Mouse (Mus musculus) layer of hippocampus, adult 9-10 months (tissue): ENCODE measurements at regions not wholly inside any gene's neighbourhood (a gene's known extent, or its start where the extent isn't known, plus 50 kb on each side); places are given as distances from the start of the nearest gene placed in this dataset.

Source experiments
- DNase-seq: peaks from one replicate; pipeline ENCODE4 v3.0.0; 2022; ENCODE audit warnings: low spot score

GRCm38 (mm10) chr3:56427201-56427600, 243.7 kb upstream of the Nbea start:
- DNase-seq = no peak

- DNase-seq = no peak
Observed at GRCm38 (mm10) chr3:56397851-56398496, 214.5 kb upstream of the Nbea start.

- no peak for DNase-seq
Observed at GRCm38 (mm10) chr3:56393134-56393533, 209.6 kb upstream of the Nbea start.

DNA sequence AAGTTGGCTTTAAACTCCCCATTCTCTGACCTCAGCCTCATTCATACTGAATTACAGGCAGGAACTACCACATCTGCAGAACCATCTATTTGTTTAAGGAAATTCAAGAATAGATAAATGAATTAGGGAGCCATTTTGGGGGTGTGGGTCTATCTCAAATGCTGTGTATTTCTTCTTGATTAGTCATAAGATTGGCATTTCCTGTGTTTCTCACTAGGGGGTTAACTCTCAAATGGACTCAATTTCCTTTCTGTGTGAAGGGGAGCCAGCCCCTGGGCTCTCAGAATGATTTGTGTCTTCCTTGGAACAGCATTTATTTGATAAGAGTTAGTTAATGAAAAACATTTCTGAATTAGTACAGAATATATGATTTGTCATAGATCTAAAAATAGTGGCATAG, 196.8 kb upstream of the Nbea start:
- DNase-seq = no peak

DNA sequence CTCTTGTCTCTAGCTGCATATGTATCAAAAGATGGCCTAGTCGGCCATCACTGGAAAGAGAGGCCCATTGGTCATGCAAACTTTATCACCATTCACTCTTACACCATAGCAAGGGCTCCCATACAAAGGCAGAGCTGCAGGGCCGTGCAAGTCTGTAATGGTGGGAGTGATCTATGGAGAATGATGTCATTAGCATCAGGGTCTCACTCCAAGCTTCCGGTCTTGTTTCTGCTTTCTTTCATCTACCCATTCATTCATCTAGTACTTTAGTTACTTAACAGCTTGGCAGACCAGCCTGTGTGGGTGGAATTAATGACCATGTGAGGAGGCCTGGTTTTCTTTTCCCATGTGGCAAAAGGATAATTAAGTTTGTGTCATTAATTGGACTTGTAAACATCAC, 196.0 kb upstream of the Nbea start:
- DNase-seq = no peak

- peak; percentile 57 for DNase-seq
Observed at GRCm38 (mm10) chr3:56362543-56362942, 179.0 kb upstream of the Nbea start.

DNA sequence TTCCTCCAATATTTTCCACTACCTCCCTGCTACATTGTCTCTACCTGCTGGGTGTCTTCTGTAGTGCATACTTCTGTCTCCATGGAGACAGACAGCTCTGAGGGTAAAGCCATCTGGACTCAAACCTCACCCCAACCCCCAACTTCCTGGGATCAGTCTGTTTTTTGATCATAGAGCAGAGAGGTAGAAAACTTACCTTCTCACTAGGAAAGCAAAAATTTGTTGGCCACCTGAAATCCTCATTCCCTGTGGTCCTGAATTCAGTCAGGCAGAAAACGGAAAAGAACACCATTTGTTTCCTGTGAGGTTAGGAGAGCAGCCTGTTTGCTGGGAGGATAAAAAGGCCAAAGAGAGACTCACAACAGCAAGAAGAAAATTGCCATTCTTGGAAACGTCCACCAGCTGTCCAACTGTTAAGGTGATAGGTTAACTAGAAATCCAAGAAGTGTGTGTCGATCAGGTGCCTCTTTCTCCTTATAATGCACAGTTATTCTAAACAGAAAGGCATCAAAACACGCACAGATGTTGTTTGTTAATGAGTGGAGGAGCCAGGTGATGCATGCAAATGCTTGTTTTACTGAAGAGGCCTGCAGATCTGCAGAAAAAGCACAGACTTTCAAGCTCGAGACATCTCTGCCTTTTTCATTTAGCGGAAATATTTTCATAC, 173.7 kb upstream of the Nbea start:
- peak; percentile 3 for DNase-seq

DNA sequence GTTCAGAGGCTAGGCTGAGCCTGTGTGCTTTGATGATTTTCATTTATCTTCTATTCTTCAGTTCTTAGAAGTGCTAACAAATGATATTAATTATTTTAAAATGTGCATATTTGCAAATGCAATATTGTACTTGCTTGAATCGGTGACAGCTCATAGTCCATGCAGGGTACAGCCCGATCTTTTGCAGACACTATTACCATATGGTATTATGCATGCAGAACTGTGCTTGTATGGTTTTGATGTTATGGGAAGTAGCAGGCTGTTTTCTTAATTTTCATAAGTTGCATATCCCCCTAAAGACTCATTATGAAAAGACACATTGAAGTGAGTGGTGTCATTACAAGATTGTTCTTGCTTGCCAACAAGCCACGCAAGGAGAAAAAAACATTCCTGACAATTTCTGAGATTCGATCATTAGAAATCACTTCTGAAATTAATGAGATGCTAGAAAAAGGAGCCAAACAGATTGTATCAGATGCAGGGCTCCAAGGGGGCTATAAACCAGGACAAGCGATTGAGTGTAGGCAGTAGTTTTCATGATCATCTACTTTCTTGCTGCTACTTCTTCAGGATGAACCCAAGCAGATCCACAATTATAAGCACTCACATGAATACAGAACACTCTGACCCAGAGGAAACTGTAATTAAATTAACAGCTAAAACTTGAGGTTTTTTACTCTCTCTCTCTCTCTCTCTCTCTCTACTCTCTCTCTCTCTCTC, 172.8 kb upstream of the Nbea start:
- peak; percentile 12 for DNase-seq
